Mouse (Mus musculus): ENCODE data around the gene Scml4. TPM values are rescaled to one million over a fixed set of nuclear protein-coding genes. Genes with fewer than 3 reads are reported as not detected.

Scml4 gene
- polyA plus RNA-seq (2012; ENCODE audit: low replicate concordance), result 38.1 and 41.8 TPM in 2 replicates

DNA sequence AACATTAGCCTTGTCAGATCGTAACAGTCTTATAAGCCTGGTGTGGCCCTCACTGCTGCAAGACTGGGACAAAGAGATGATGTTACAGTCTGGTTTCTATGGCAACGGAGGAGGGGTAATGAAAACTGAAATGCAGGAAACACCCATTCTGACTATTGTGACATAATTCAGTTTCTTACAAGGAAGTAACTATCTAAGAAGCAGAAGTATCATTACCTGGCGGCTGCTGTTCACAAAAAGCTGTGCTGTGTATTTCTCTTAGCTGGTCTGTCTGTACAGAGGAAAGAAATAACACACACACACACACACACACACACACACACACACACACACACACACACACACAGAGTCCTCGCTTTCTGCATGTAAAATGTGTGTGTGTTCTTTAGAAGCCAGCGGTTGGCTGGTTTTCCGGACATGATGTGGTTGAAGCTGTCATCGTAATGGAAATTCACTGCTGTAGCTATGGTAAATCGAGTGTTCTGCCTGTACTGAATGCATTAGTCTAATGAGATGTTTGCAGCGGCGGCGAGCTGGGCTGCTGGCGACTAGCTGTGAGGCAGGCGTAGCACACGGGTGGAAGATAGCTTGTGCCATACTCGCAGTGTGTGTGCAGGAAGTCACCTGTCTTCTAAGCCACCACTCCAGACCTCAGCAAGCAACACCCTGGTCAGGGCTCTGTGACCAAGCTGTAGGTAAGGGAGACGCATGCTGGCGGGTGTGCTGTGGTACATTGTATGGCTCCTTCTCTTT, at the start of gene Scml4:
Gene Scml4 (plus strand): TSS at position 212 of the 753 bp plus-strand sequence.

Other genes starting within 250 kb of the Scml4 start
- gene Sec63, start 98.9 kb upstream of the Scml4 start, polyA plus RNA-seq (2012; ENCODE audit: low replicate concordance), result 9.9 and 10.1 TPM in 2 replicates

Measured in hematopoietic multipotent progenitor cell, adult 10-12 weeks (in vitro differentiated cells).